Mouse (Mus musculus) c-Kit-positive CD71-positive TER-119-positive erythroid progenitor cells, embryonic 14.5 days (primary cell): ENCODE measurements at regions not wholly inside any gene's neighbourhood (a gene's known extent, or its start where the extent isn't known, plus 50 kb on each side); places are given as distances from the start of the nearest gene placed in this dataset.

ENCODE experiments used
- DNase-seq: peaks from one replicate; pipeline ENCODE4 v3.0.0-alpha.2; 2013; ENCODE audit warnings: low spot score

GRCm38 (mm10) chr2:34111286-34111685, 223.5 kb upstream of the Mvb12b start:
- DNase-seq = no peak

GRCm38 (mm10) chr2:34110582-34110981, 222.8 kb upstream of the Mvb12b start:
- no peak for DNase-seq

GRCm38 (mm10) chr2:34107566-34108303, 220.0 kb upstream of the Mvb12b start:
- DNase-seq = no peak

GRCm38 (mm10) chr2:34106837-34107565, 219.3 kb upstream of the Mvb12b start:
- DNase-seq = no peak

GRCm38 (mm10) chr2:34106245-34106644, 218.5 kb upstream of the Mvb12b start:
- DNase-seq = no peak

GRCm38 (mm10) chr2:34105271-34106051, 217.7 kb upstream of the Mvb12b start:
- DNase-seq = no peak

- no peak for DNase-seq
These were observed 210.3 kb upstream of the Mvb12b start for GRCm38 (mm10) chr2:34098004-34098547.

GRCm38 (mm10) chr2:34096561-34096960, 208.8 kb upstream of the Mvb12b start:
- DNase-seq = no peak

GRCm38 (mm10) chr2:34088832-34089231, 201.1 kb upstream of the Mvb12b start:
- DNase-seq = no peak

- no peak for DNase-seq
These were observed 198.4 kb upstream of the Mvb12b start for GRCm38 (mm10) chr2:34086130-34086529.

- no peak for DNase-seq
These were observed 196.8 kb upstream of the Mvb12b start for GRCm38 (mm10) chr2:34084513-34084912.

GRCm38 (mm10) chr2:34082486-34082885, 194.7 kb upstream of the Mvb12b start:
- DNase-seq = no peak

- DNase-seq = no peak
These were observed 192.4 kb upstream of the Mvb12b start for GRCm38 (mm10) chr2:34080176-34080575.

GRCm38 (mm10) chr2:34079282-34079681, 191.5 kb upstream of the Mvb12b start:
- no peak for DNase-seq

GRCm38 (mm10) chr2:34078875-34079262, 191.1 kb upstream of the Mvb12b start:
- no peak for DNase-seq

GRCm38 (mm10) chr2:34078248-34078874, 190.6 kb upstream of the Mvb12b start:
- no peak for DNase-seq

- DNase-seq = no peak
These were observed 188.6 kb upstream of the Mvb12b start for GRCm38 (mm10) chr2:34076346-34076745.

GRCm38 (mm10) chr2:34074066-34074465, 186.3 kb upstream of the Mvb12b start:
- no peak for DNase-seq

- DNase-seq = no peak
These were observed 177.8 kb upstream of the Mvb12b start for GRCm38 (mm10) chr2:34065592-34065991.

- DNase-seq = peak; percentile 11
These were observed 177.3 kb upstream of the Mvb12b start for GRCm38 (mm10) chr2:34065090-34065489.

GRCm38 (mm10) chr2:34056552-34056951, 168.8 kb upstream of the Mvb12b start:
- DNase-seq = no peak

- DNase-seq = no peak
These were observed 155.3 kb upstream of the Mvb12b start for GRCm38 (mm10) chr2:34043064-34043463.
